Mouse (Mus musculus) forebrain, embryonic 11.5 days (tissue): ENCODE measurements around the gene Zfp473. TPM values are rescaled to one million over a fixed set of nuclear protein-coding genes. Genes with fewer than 3 reads are reported as not detected.

Source experiments
- ATAC-seq: fragments of 200-750 bp; cut with Nextera tagmentation; replicated peaks from 2 replicates; pipeline ENCODE4 v1.8.0; 2017; ENCODE audit warnings: moderate TSS enrichment; ENCODE audit not compliant: low FRiP score
- DNase-seq: peaks from one replicate; pipeline ENCODE4 v3.0.0-alpha.2; 2017; ENCODE audit warnings: low spot score
- H3K27ac ChIP-seq: fragments of 300-500 bp; sonication (generic); 2 replicates; pipeline ENCODE4 v1.5.1; 2014; ENCODE audit warnings: low read depth, low read length
- H3K27me3 ChIP-seq: fragments of 300-500 bp; sonication (generic); 2 replicates; pipeline ENCODE4 v1.6.1; 2014; ENCODE audit warnings: mild to moderate bottlenecking, low read length, mixed read lengths; ENCODE audit not compliant: control insufficient read depth, insufficient read depth
- H3K36me3 ChIP-seq: fragments of 300-500 bp; sonication (generic); 2 replicates; pipeline ENCODE4 v1.6.1; 2014; ENCODE audit warnings: mild to moderate bottlenecking, low read length, moderate library complexity, mixed read lengths; ENCODE audit not compliant: control insufficient read depth, insufficient read depth
- H3K4me1 ChIP-seq: fragments of 300-500 bp; sonication (generic); replicated peaks from 2 replicates; pipeline ENCODE4 v1.6.1; 2014; ENCODE audit warnings: low read length, mixed read lengths; ENCODE audit not compliant: control insufficient read depth, insufficient read depth
- H3K4me2 ChIP-seq: fragments of 300-500 bp; sonication (generic); 2 replicates; pipeline ENCODE4 v1.6.1; 2014; ENCODE audit warnings: low read depth, mild to moderate bottlenecking, low read length, moderate library complexity, mixed read lengths; ENCODE audit not compliant: severe bottlenecking
- H3K4me3 ChIP-seq: fragments of 300-500 bp; sonication (generic); 2 replicates; pipeline ENCODE4 v1.5.1; 2014; ENCODE audit warnings: low read depth, low read length
- H3K9ac ChIP-seq: fragments of 300-500 bp; sonication (generic); 2 replicates; pipeline ENCODE4 v1.6.1; 2014; ENCODE audit warnings: low read length
- H3K9me3 ChIP-seq: fragments of 300-500 bp; sonication (generic); 2 replicates; pipeline ENCODE4 v1.6.1; 2016; ENCODE audit warnings: low read length, mixed read lengths; ENCODE audit not compliant: control insufficient read depth
- WGBS: fragments of 180-500 bp; shearing (Covaris S2); extraction: QIAGEN DNeasy Blood & Tissue Kit; methylation state at CpG from one replicate; pipeline ENCODE4 v1.1.7; 2014; 5-methylcytosine and 5-hydroxymethylcytosine counted together
- polyA plus RNA-seq: library from polyadenylated mRNA; unstranded; fragments of >200 nt; fragmentation: Nextera tagmentation; extraction: Ambion mirVana; gene quantifications from 2 replicates; pipeline ENCODE4 v1.2.1, GENCODE M21; 2014

The Zfp473 gene
- polyA plus RNA-seq, 1 experiment from 2014 or later = 4.4 TPM

GRCm38 (mm10) chr7:44768129-44768528, 17.3 kb upstream of the Zfp473 start:
- H3K36me3 ChIP-seq = no peaks in the 10 kb centered on the region; the same call in 1 of the 2 replicates
- H3K4me3 ChIP-seq = no peak overlapping the region
- no peaks in the 10 kb centered on the region for H3K4me1 ChIP-seq
- no peak overlapping the region for H3K4me2 ChIP-seq
- DNase-seq = no peak
- H3K27ac ChIP-seq = no peak overlapping the region
- H3K9ac ChIP-seq = no peak overlapping the region
- ATAC-seq = no peak
- H3K9me3 ChIP-seq = no peaks in the 10 kb centered on the region
- H3K27me3 ChIP-seq = no peaks in the 10 kb centered on the region
- WGBS = 89% methylated on average over 5 of the region's 5 CpGs

GRCm38 (mm10) chr7:44760366-44760765, 9.5 kb upstream of the Zfp473 start:
- DNase-seq (no peak), ATAC-seq (no peak)
- H3K4me2 ChIP-seq = no peak overlapping the region
- H3K4me1 ChIP-seq = no peaks in the 10 kb centered on the region
- H3K4me3 ChIP-seq = no peak overlapping the region
- no peaks in the 10 kb centered on the region for H3K9me3 ChIP-seq
- H3K36me3 ChIP-seq = no peaks in the 10 kb centered on the region; the same call in 1 of the 2 replicates
- H3K27ac ChIP-seq = no peak overlapping the region
- no peaks in the 10 kb centered on the region for H3K27me3 ChIP-seq
- H3K9ac ChIP-seq = no peak overlapping the region

GRCm38 (mm10) chr7:44757164-44757563, 6.3 kb upstream of the Zfp473 start:
- Histone ChIP-seq H3K4me2 (no peak overlapping the region), H3K4me1 (no peaks in the 10 kb centered on the region), H3K4me3 (no peak overlapping the region), H3K27me3 (no peaks in the 10 kb centered on the region), H3K36me3 (no peaks in the 10 kb centered on the region; the same call in 1 of the 2 replicates), H3K9me3 (no peaks in the 10 kb centered on the region), H3K9ac (no peak overlapping the region), H3K27ac (no peak overlapping the region)
- WGBS = 92% methylated on average over 2 of the region's 2 CpGs
- no peak for DNase-seq
- ATAC-seq = no peak

- H3K4me2 ChIP-seq = peak within 1 kb of the TSS; percentile 78
- DNase-seq (peak; percentile 96), ATAC-seq (peak; percentile 95)
- peak within 1 kb of the TSS; percentile 72 for H3K4me3 ChIP-seq
- WGBS = under 1% methylated on average over 44 of the region's 44 CpGs
- H3K9me3 ChIP-seq = no peaks in the 10 kb centered on the region
- peak within 1 kb of the TSS; percentile 67 for H3K9ac ChIP-seq
- H3K36me3 ChIP-seq = no peaks in the 10 kb centered on the region
- no peaks in the 10 kb centered on the region for H3K27me3 ChIP-seq
- H3K4me1 ChIP-seq = peaks cover 11% of the 10 kb centered on the region; the same call in 1 of the 2 replicates
- H3K27ac ChIP-seq = peak within 1 kb of the TSS; percentile 62; the same call in 1 of the 2 replicates
Measured at GRCm38 (mm10) chr7:44748101-44749044, 2.5 kb downstream of the Zfp473 start, which contains the start of gene Vrk3. Gene Vrk3, plus strand, starts transcription at chr7:44748413.

GRCm38 (mm10) chr7:44747115-44747514, 3.7 kb downstream of the Zfp473 start:
- Histone ChIP-seq H3K4me1 (peaks cover 11% of the 10 kb centered on the region; the same call in 1 of the 2 replicates), H3K4me3 (no peak overlapping the region), H3K4me2 (peak overlapping the region; percentile 61; the same call in 1 of the 2 replicates), H3K36me3 (no peaks in the 10 kb centered on the region), H3K27ac (no peak overlapping the region), H3K9ac (no peak overlapping the region), H3K27me3 (no peaks in the 10 kb centered on the region), H3K9me3 (no peaks in the 10 kb centered on the region)
- WGBS = 61% methylated on average over 4 of the region's 4 CpGs
- ATAC-seq (no peak), DNase-seq (no peak)

- no peaks in the 10 kb centered on the region for H3K36me3 ChIP-seq
- H3K4me1 ChIP-seq = peaks cover 11% of the 10 kb centered on the region; the same call in 1 of the 2 replicates
- H3K4me2 ChIP-seq = peak overlapping the region; percentile 66
- no peaks in the 10 kb centered on the region for H3K27me3 ChIP-seq
- no peaks in the 10 kb centered on the region for H3K9me3 ChIP-seq
- peak overlapping the region; percentile 35 for H3K4me3 ChIP-seq
- peak; percentile 91 for DNase-seq
- peak; percentile 60 for ATAC-seq
- peak overlapping the region; percentile 63 for H3K9ac ChIP-seq
- under 1% methylated on average over 18 of the region's 18 CpGs for WGBS
- peak overlapping the region; percentile 55; the same call in 1 of the 2 replicates for H3K27ac ChIP-seq
Measured at GRCm38 (mm10) chr7:44745076-44745475, 5.8 kb downstream of the Zfp473 start.

GRCm38 (mm10) chr7:44744270-44744669, 6.6 kb downstream of the Zfp473 start:
- WGBS = 25% methylated on average over 9 of the region's 9 CpGs
- H3K4me3 ChIP-seq = peak overlapping the region; percentile 35
- H3K9me3 ChIP-seq = no peaks in the 10 kb centered on the region
- no peaks in the 10 kb centered on the region for H3K27me3 ChIP-seq
- no peak overlapping the region; the same call in 1 of the 2 replicates for H3K27ac ChIP-seq
- no peaks in the 10 kb centered on the region for H3K36me3 ChIP-seq
- ATAC-seq = no peak
- H3K4me2 ChIP-seq = peak overlapping the region; percentile 66
- peak overlapping the region; percentile 63 for H3K9ac ChIP-seq
- no peak for DNase-seq
- H3K4me1 ChIP-seq = peaks cover 11% of the 10 kb centered on the region; the same call in 1 of the 2 replicates

GRCm38 (mm10) chr7:44741361-44741760, 9.5 kb downstream of the Zfp473 start:
- no peaks in the 10 kb centered on the region for H3K27me3 ChIP-seq
- no peak for ATAC-seq
- H3K9ac ChIP-seq = no peak overlapping the region
- WGBS = 93% methylated on average over 8 of the region's 8 CpGs
- H3K9me3 ChIP-seq = no peaks in the 10 kb centered on the region
- no peak overlapping the region for H3K4me3 ChIP-seq
- DNase-seq = no peak
- H3K4me2 ChIP-seq = no peak overlapping the region
- H3K27ac ChIP-seq = no peak overlapping the region
- peaks cover 6% of the 10 kb centered on the region; the same call in 1 of the 2 replicates for H3K4me1 ChIP-seq
- no peaks in the 10 kb centered on the region for H3K36me3 ChIP-seq
